Mouse (Mus musculus): ENCODE data around the gene Stam. TPM values are rescaled to one million over a fixed set of nuclear protein-coding genes. Genes with fewer than 3 reads are reported as not detected.

Gene Stam
- polyA plus RNA-seq, 1 experiment from 2014 or later, result 96.0 TPM

DNA sequence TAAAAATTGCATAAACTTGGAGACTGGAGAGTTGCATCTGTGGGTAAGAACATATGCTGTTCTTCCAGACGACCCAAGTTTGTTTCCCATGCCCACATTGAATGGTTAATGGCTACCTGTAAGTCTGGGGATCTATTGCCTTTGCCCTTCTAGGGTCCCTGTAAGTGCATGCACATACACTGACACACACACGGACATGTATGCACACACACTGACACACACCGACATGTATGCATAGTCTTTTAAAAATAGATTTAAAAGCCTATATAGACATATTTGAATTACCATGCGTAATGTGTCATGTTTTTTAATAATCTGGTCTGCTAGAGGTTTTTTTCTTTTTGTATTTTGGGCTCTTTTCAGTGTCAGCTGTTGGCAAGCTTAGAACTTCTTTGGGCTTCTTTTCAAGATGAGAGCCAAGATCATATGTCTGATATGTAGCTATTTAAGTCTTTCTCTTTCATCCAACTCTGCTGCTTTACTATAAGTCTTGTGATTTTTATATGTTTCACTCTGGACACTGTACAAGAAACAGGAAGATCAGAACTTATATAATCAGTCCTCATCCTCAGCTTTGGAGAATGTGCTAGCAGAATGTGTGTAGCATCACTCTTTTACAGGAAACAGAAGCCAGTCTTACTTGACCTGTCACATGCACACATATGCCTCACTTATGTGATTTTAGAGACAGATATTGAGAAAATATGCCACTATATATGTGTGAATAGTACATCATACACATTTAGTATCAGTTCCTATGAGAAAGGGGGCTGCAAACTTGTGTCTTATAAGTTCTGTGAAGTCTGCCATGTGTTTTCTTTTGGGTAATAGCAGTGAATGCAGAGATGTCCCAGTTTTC is 58.8 kb downstream of the Stam start:
- Histone ChIP-seq H3K9me3 (ENCODE audit: control insufficient read depth, low read length) (no peaks in the 10 kb centered on the region), H3K9ac (ENCODE audit: low read length) (no peak overlapping the region), H3K27ac (ENCODE audit: low read depth, low read length) (no peak overlapping the region), H3K27me3 (ENCODE audit: control insufficient read depth, insufficient read depth, low read length) (no peaks in the 10 kb centered on the region), H3K4me2 (ENCODE audit: low read depth, low read length, severe bottlenecking) (no peak overlapping the region), H3K4me3 (ENCODE audit: low read depth, low read length) (no peak overlapping the region), H3K36me3 (ENCODE audit: control insufficient read depth, insufficient read depth, low read length) (no peaks in the 10 kb centered on the region), H3K4me1 (replicated peaks; ENCODE audit: control insufficient read depth, insufficient read depth, low read length) (no peaks in the 10 kb centered on the region)
- WGBS, result 92% methylated on average over 4 of the region's 4 CpGs
- DNase-seq (ENCODE audit: low spot score) (no peak), ATAC-seq (replicated peaks; ENCODE audit: low FRiP score) (no peak)

DNA sequence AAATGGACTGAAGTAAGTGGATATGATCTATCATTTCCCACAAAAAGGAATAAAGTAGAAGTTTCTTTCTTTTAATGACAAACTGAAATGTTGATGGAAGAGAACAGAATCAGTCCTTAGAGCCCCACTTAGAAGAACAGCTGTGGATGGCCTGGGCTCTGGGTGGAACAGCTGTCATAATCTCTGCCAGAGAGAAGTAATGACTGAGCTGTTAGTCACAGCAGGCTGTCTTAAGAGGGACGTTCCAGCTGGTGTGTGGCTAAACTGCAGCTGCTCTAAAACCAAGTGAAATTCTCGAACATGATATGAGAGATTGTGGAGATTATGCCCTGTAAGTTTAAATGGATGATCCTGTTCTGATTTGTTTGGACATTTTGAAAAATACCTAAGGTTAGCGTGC is 63.0 kb downstream of the Stam start:
- 81% methylated on average over 3 of the region's 3 CpGs for WGBS
- Histone ChIP-seq H3K36me3 (ENCODE audit: control insufficient read depth, insufficient read depth, low read length) (0 out of 2 replicates have a peak, but pooled peaks cover 3% of the 10 kb centered on the region), H3K4me1 (replicated peaks; ENCODE audit: control insufficient read depth, insufficient read depth, low read length) (no peaks in the 10 kb centered on the region), H3K4me3 (ENCODE audit: low read depth, low read length) (no peak overlapping the region), H3K4me2 (ENCODE audit: low read depth, low read length, severe bottlenecking) (no peak overlapping the region), H3K27ac (ENCODE audit: low read depth, low read length) (no peak overlapping the region), H3K9me3 (ENCODE audit: control insufficient read depth, low read length) (no peaks in the 10 kb centered on the region), H3K27me3 (ENCODE audit: control insufficient read depth, insufficient read depth, low read length) (no peaks in the 10 kb centered on the region), H3K9ac (ENCODE audit: low read length) (no peak overlapping the region)
- DNase-seq (ENCODE audit: low spot score) (no peak), ATAC-seq (replicated peaks; ENCODE audit: low FRiP score) (no peak; the same call in 1 of the 2 replicates)

GRCm38 (mm10) chr2:14139590-14139989 is 65.7 kb downstream of the Stam start:
- 86% methylated on average over 6 of the region's 6 CpGs for WGBS
- Histone ChIP-seq H3K27ac (ENCODE audit: low read depth, low read length) (no peak overlapping the region), H3K27me3 (ENCODE audit: control insufficient read depth, insufficient read depth, low read length) (no peaks in the 10 kb centered on the region), H3K36me3 (ENCODE audit: control insufficient read depth, insufficient read depth, low read length) (peaks cover 6% of the 10 kb centered on the region; the same call in 1 of the 2 replicates), H3K4me3 (ENCODE audit: low read depth, low read length) (no peak overlapping the region), H3K9me3 (ENCODE audit: control insufficient read depth, low read length) (no peaks in the 10 kb centered on the region), H3K4me2 (ENCODE audit: low read depth, low read length, severe bottlenecking) (no peak overlapping the region), H3K9ac (ENCODE audit: low read length) (no peak overlapping the region), H3K4me1 (replicated peaks; ENCODE audit: control insufficient read depth, insufficient read depth, low read length) (no peaks in the 10 kb centered on the region)
- no peak for DNase-seq (ENCODE audit: low spot score)
- 0 out of 2 replicates have a peak, but pooled peaks have one; percentile 7 for ATAC-seq (replicated peaks; ENCODE audit: low FRiP score)

GRCm38 (mm10) chr2:14140044-14140443 is 66.1 kb downstream of the Stam start:
- DNase-seq (ENCODE audit: low spot score), result no peak
- peaks cover 6% of the 10 kb centered on the region; the same call in 1 of the 2 replicates for H3K36me3 ChIP-seq (ENCODE audit: control insufficient read depth, insufficient read depth, low read length)

GRCm38 (mm10) chr2:14145311-14145710 is 71.4 kb downstream of the Stam start:
- H3K9ac ChIP-seq (ENCODE audit: low read length), result no peak overlapping the region
- H3K36me3 ChIP-seq (ENCODE audit: control insufficient read depth, insufficient read depth, low read length), result peaks cover 6% of the 10 kb centered on the region; the same call in 1 of the 2 replicates
- H3K27ac ChIP-seq (ENCODE audit: low read depth, low read length), result no peak overlapping the region
- no peak overlapping the region for H3K4me3 ChIP-seq (ENCODE audit: low read depth, low read length)
- DNase-seq (ENCODE audit: low spot score) (no peak), ATAC-seq (replicated peaks; ENCODE audit: low FRiP score) (no peak)
- 91% methylated on average over 3 of the region's 3 CpGs for whole genome bisulfite sequencing
- H3K4me1 ChIP-seq (replicated peaks; ENCODE audit: control insufficient read depth, insufficient read depth, low read length), result no peaks in the 10 kb centered on the region
- no peaks in the 10 kb centered on the region for H3K27me3 ChIP-seq (ENCODE audit: control insufficient read depth, insufficient read depth, low read length)
- no peak overlapping the region for H3K4me2 ChIP-seq (ENCODE audit: low read depth, low read length, severe bottlenecking)
- H3K9me3 ChIP-seq (ENCODE audit: control insufficient read depth, low read length), result no peaks in the 10 kb centered on the region

More at GRCm38 (mm10) chr2:14140044-14140443, 66.1 kb downstream of the Stam start:
- 0 out of 2 replicates have a peak, but pooled peaks have one; percentile 12 for ATAC-seq (replicated peaks; ENCODE audit: low FRiP score)
- Histone ChIP-seq H3K4me3 (ENCODE audit: low read depth, low read length) (no peak overlapping the region), H3K27me3 (ENCODE audit: control insufficient read depth, insufficient read depth, low read length) (no peaks in the 10 kb centered on the region), H3K4me2 (ENCODE audit: low read depth, low read length, severe bottlenecking) (no peak overlapping the region), H3K4me1 (replicated peaks; ENCODE audit: control insufficient read depth, insufficient read depth, low read length) (no peaks in the 10 kb centered on the region), H3K9me3 (ENCODE audit: control insufficient read depth, low read length) (no peaks in the 10 kb centered on the region), H3K9ac (ENCODE audit: low read length) (no peak overlapping the region), H3K27ac (ENCODE audit: low read depth, low read length) (no peak overlapping the region)
- WGBS, result 73% methylated on average over 2 of the region's 2 CpGs

DNA sequence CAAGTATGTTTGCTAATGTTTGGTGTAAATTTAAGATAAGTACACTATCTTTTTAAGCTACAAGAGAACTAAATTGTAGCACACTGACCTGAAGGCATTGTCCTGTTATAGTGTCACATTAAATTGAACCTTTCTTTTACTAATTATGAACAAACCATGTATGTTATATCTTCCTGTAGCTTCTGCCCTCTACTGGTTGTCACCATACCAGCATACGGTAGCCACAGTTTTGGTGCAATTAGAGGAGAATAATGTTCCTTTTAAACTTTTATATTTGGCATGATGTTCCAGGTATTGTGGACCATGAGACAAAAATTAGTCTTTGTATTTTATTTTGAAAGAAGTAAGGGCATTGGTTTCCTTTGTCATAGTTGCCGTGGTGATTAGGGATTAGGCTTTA is 73.0 kb downstream of the Stam start:
- Histone ChIP-seq H3K4me3 (ENCODE audit: low read depth, low read length) (no peak overlapping the region), H3K9ac (ENCODE audit: low read length) (no peak overlapping the region), H3K36me3 (ENCODE audit: control insufficient read depth, insufficient read depth, low read length) (peaks cover 3% of the 10 kb centered on the region; the same call in 1 of the 2 replicates), H3K4me1 (replicated peaks; ENCODE audit: control insufficient read depth, insufficient read depth, low read length) (no peaks in the 10 kb centered on the region), H3K4me2 (ENCODE audit: low read depth, low read length, severe bottlenecking) (no peak overlapping the region), H3K9me3 (ENCODE audit: control insufficient read depth, low read length) (no peaks in the 10 kb centered on the region), H3K27me3 (ENCODE audit: control insufficient read depth, insufficient read depth, low read length) (no peaks in the 10 kb centered on the region), H3K27ac (ENCODE audit: low read depth, low read length) (no peak overlapping the region)
- 94% methylated on average over 2 of the region's 2 CpGs for WGBS
- ATAC-seq (replicated peaks; ENCODE audit: low FRiP score) (no peak), DNase-seq (ENCODE audit: low spot score) (no peak)

DNA sequence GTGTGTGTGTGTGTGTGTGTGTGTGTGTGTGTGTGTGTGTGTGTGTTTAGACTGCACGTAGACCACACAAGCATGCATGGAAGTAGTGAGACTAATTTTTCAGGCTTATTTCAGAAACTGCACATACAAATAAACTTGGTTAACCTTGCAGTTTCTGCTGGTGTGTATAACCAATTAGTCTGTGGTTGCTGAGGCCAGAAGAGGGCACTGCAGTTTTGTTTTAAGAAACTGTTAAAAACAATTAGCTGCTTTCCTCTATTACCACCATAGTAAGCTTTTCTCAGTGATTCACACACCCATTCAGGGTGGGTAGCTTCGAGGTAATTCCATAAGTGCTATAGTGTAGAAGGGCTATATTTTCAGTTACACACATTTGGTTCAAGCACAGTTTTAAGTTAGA is 76.9 kb downstream of the Stam start:
- Histone ChIP-seq H3K36me3 (ENCODE audit: control insufficient read depth, insufficient read depth, low read length) (no peaks in the 10 kb centered on the region), H3K9me3 (ENCODE audit: control insufficient read depth, low read length) (no peaks in the 10 kb centered on the region), H3K4me2 (ENCODE audit: low read depth, low read length, severe bottlenecking) (no peak overlapping the region), H3K27me3 (ENCODE audit: control insufficient read depth, insufficient read depth, low read length) (no peaks in the 10 kb centered on the region), H3K4me1 (replicated peaks; ENCODE audit: control insufficient read depth, insufficient read depth, low read length) (no peaks in the 10 kb centered on the region), H3K4me3 (ENCODE audit: low read depth, low read length) (no peak overlapping the region), H3K27ac (ENCODE audit: low read depth, low read length) (no peak overlapping the region), H3K9ac (ENCODE audit: low read length) (no peak overlapping the region)
- DNase-seq (ENCODE audit: low spot score), result no peak
- ATAC-seq (replicated peaks; ENCODE audit: low FRiP score), result no peak
- WGBS, result 92% methylated on average over 2 of the region's 2 CpGs

DNA sequence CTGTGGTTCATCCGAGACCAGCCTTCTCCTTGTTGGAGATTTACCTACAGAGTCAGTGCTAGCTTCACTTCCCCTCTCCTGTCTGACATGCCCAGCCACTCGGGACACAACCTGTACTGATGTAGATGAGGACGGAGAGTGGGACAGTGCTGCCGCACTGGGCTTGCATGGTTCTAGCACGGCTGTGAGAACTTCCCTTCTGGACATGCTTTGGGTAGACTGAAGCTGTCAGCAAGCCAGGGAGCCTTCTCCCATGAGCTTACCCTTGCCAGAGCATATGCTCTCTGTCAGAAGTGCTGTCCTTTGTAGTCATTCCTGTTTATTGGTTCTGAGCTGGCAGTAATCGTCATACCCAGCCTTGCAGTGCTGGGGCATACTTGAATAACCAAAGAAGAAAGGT is 78.0 kb downstream of the Stam start:
- Histone ChIP-seq H3K36me3 (ENCODE audit: control insufficient read depth, insufficient read depth, low read length) (no peaks in the 10 kb centered on the region), H3K4me1 (replicated peaks; ENCODE audit: control insufficient read depth, insufficient read depth, low read length) (no peaks in the 10 kb centered on the region), H3K4me2 (ENCODE audit: low read depth, low read length, severe bottlenecking) (no peak overlapping the region), H3K4me3 (ENCODE audit: low read depth, low read length) (no peak overlapping the region), H3K9ac (ENCODE audit: low read length) (no peak overlapping the region), H3K27me3 (ENCODE audit: control insufficient read depth, insufficient read depth, low read length) (no peaks in the 10 kb centered on the region), H3K9me3 (ENCODE audit: control insufficient read depth, low read length) (no peaks in the 10 kb centered on the region), H3K27ac (ENCODE audit: low read depth, low read length) (no peak overlapping the region)
- DNase-seq (ENCODE audit: low spot score) (no peak), ATAC-seq (replicated peaks; ENCODE audit: low FRiP score) (0 out of 2 replicates have a peak, but pooled peaks have one; percentile 27)
- 94% methylated on average over 6 of the region's 6 CpGs for WGBS

GRCm38 (mm10) chr2:14159047-14159446 is 85.1 kb downstream of the Stam start:
- Histone ChIP-seq H3K4me2 (ENCODE audit: low read depth, low read length, severe bottlenecking) (no peak overlapping the region), H3K9ac (ENCODE audit: low read length) (no peak overlapping the region), H3K27me3 (ENCODE audit: control insufficient read depth, insufficient read depth, low read length) (no peaks in the 10 kb centered on the region), H3K4me1 (replicated peaks; ENCODE audit: control insufficient read depth, insufficient read depth, low read length) (no peaks in the 10 kb centered on the region), H3K9me3 (ENCODE audit: control insufficient read depth, low read length) (no peaks in the 10 kb centered on the region), H3K36me3 (ENCODE audit: control insufficient read depth, insufficient read depth, low read length) (no peaks in the 10 kb centered on the region), H3K27ac (ENCODE audit: low read depth, low read length) (no peak overlapping the region), H3K4me3 (ENCODE audit: low read depth, low read length) (no peak overlapping the region)
- DNase-seq (ENCODE audit: low spot score) (no peak), ATAC-seq (replicated peaks; ENCODE audit: low FRiP score) (no peak)
- 90% methylated on average over 3 of the region's 3 CpGs for WGBS
